Mouse (Mus musculus) heart, embryonic 13.5 days (tissue): ENCODE measurements around the gene Atxn2l. TPM values are rescaled to one million over a fixed set of nuclear protein-coding genes. Genes with fewer than 3 reads are reported as not detected.

Source experiments
- ATAC-seq: fragments of 200-750 bp; cut with Nextera tagmentation; 2 replicates; pipeline ENCODE4 v1.8.0; 2017; ENCODE audit warnings: moderate TSS enrichment; ENCODE audit not compliant: insufficient number of reproducible peaks, low FRiP score, low TSS enrichment; ENCODE audit errors: extremely low read depth
- H3K27ac ChIP-seq: fragments of 300-500 bp; sonication (generic); replicated peaks from 2 replicates; pipeline ENCODE4 v1.5.1; 2015; ENCODE audit warnings: moderate library complexity, mild to moderate bottlenecking, inconsistent platforms
- H3K27me3 ChIP-seq: fragments of 300-500 bp; sonication (generic); replicated peaks from 2 replicates; pipeline ENCODE4 v1.6.1; 2015; ENCODE audit warnings: mild to moderate bottlenecking, inconsistent platforms
- H3K36me3 ChIP-seq: fragments of 300-500 bp; sonication (generic); 2 replicates; pipeline ENCODE4 v1.6.1; 2015; ENCODE audit warnings: mild to moderate bottlenecking, inconsistent platforms
- H3K4me1 ChIP-seq: fragments of 300-500 bp; sonication (generic); 2 replicates; pipeline ENCODE4 v1.6.1; 2015; ENCODE audit warnings: inconsistent platforms
- H3K4me2 ChIP-seq: fragments of 300-500 bp; sonication (generic); 2 replicates; pipeline ENCODE4 v1.6.1; 2015; ENCODE audit warnings: inconsistent platforms, mild to moderate bottlenecking, moderate library complexity
- H3K4me3 ChIP-seq: fragments of 300-500 bp; sonication (generic); 2 replicates; pipeline ENCODE4 v1.5.1; 2015; ENCODE audit warnings: moderate library complexity, mild to moderate bottlenecking, inconsistent platforms
- H3K9ac ChIP-seq: fragments of 300-500 bp; sonication (generic); 2 replicates; pipeline ENCODE4 v1.6.1; 2015; ENCODE audit warnings: inconsistent platforms, mild to moderate bottlenecking, moderate library complexity
- H3K9me3 ChIP-seq: fragments of 300-500 bp; sonication (generic); 2 replicates; pipeline ENCODE4 v1.6.1; 2016; ENCODE audit warnings: inconsistent platforms
- WGBS: fragments of 180-500 bp; shearing (Covaris S2); methylation state at CpG from one replicate; pipeline ENCODE4 v1.1.7; 2015; ENCODE audit warnings: mixed read lengths; 5-methylcytosine and 5-hydroxymethylcytosine counted together
- polyA plus RNA-seq: library from polyadenylated mRNA; unstranded; fragments of >200 nt; fragmentation: Nextera tagmentation; extraction: Ambion mirVana; gene quantifications from 2 replicates; pipeline ENCODE4 v1.2.1, GENCODE M21; 2015

Gene Atxn2l
- 32.8 and 36.1 TPM in 2 replicates for polyA plus RNA-seq

DNA sequence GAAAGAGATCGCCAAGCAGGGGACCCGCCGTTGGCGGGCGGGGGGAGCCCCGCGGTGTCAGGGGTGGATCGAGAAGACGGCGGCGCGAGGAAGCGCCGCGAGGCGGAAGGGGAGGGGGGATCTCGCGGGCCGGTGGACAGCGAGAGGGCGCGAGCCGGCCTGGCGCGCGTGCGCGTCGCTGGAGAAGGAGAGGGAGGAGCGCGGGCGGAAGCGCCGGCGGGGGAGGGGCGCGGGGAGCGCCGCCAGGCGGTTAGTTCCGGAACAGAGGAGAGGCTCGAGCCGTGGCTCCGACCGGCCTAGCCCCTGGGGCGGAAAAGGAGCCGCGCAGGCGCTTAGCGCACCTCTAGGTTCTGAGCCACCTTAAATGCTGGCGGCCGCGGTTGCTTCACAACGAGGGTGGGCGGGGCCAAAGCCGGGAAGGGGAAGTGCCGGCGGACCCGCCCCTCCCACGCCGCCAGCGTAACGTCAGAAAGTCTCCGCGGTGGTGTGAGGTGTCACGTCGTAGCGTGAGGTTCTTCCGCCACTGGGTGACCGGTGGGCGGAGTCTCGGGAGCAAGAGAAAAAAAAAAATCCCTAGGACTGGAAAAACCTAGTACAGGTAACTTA lies at the start of gene Atxn2l:
Gene Atxn2l, minus strand, starts transcription at position 165 of the 606 bp plus-strand sequence.
- Histone ChIP-seq H3K27me3 (no peaks in the 10 kb centered on the region), H3K27ac (peak within 1 kb of the TSS; percentile 100), H3K4me3 (peak within 1 kb of the TSS; percentile 100), H3K4me2 (peak within 1 kb of the TSS; percentile 91), H3K4me1 (peaks cover 19% of the 10 kb centered on the region), H3K9me3 (no peaks in the 10 kb centered on the region), H3K9ac (peak within 1 kb of the TSS; percentile 100), H3K36me3 (peaks cover 29% of the 10 kb centered on the region)
- peak; percentile 82 for ATAC-seq
- under 1% methylated on average over 61 of the region's 72 CpGs for WGBS

DNA sequence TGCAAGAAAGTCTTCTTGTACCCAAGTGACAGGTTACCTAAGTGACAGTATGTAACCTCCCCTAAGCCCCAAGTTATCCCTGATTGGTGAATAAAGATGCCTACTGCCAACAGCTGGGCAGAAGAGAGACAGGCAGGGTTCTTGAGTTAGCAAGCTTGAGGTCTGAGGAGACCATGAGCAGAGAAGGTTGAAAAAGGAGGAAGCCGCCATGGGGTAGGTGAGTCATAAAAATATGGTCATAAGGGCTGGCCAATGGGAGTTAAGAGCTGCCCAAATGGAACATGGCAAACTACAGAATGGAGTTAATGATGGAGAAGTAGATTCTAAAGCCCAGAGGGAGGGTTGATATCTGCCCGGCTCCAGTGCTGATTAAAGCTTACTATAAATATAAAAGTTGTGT lies 42.4 kb upstream of the Atxn2l start:
- Histone ChIP-seq H3K27me3 (no peaks in the 10 kb centered on the region; the same call in 1 of the 2 replicates), H3K4me3 (no peak overlapping the region), H3K9ac (no peak overlapping the region), H3K36me3 (peaks cover 65% of the 10 kb centered on the region), H3K9me3 (no peaks in the 10 kb centered on the region), H3K27ac (no peak overlapping the region), H3K4me2 (no peak overlapping the region), H3K4me1 (no peaks in the 10 kb centered on the region)
- WGBS: 84% methylated on average over 2 of the region's 2 CpGs
- no peak for ATAC-seq

DNA sequence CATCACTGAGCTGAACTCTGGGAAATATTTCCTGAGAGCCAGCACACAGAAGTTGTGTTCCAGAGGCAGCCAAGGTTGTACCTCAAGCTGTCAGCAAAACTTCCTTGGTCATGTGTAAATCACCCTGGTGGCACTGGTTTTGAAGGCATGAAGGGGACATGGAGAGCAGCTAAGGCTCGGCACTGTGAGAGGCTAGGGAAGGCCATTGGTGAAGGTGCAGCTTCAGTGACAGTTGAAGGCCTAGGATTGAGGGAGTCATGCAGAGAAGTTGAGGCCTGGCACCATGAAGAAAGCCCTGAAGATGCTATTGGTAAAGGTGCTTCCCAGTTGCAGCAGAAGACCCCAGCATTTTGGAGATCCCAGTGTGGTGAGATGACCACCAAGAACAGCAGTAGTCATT lies 38.4 kb upstream of the Atxn2l start:
- Histone ChIP-seq H3K36me3 (peaks cover 25% of the 10 kb centered on the region), H3K27me3 (peaks cover 7% of the 10 kb centered on the region), H3K9me3 (no peaks in the 10 kb centered on the region), H3K4me2 (no peak overlapping the region), H3K4me3 (no peak overlapping the region), H3K27ac (no peak overlapping the region), H3K4me1 (no peaks in the 10 kb centered on the region), H3K9ac (no peak overlapping the region)
- WGBS: 58% methylated on average over 1 of the region's 1 CpGs
- ATAC-seq: no peak

DNA sequence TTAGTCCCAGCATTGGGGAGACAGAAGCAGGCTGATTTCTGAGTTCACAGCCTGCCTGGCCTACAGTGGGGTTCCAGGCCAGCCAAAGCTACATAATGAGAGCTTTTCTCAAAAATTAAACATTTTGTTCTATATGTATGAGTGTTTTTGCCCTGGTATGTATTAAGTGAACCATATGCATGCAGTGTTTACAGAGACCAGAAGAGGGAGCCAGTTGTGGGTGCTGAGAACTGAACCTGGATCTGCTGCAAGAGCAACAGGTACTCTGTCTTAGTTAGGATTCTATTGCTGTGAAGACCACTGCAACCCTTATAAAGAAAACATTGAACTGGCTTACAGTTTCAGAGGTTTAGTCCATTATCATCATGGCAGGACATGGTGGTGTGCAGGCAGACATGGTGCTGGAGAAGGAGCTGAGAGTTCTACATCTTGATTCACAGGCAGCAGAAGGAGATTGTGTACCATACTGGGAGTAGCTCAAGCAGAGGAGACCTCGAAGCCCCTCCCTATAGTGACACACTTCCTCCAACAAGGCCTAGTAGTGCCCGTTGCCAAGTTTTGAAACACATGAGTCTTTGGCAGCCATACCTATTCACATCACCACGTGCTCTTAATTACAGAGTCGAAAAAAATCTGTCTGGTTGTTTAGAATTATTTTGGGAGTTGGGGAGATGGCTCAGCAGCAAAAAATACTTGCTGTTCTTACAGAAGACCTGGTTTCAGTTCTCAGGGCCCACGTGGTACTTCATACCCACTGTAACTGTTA lies 34.8 kb upstream of the Atxn2l start:
- no peak overlapping the region for H3K27ac ChIP-seq
- H3K9me3 ChIP-seq: no peaks in the 10 kb centered on the region
- H3K9ac ChIP-seq: no peak overlapping the region
- H3K27me3 ChIP-seq: peaks cover 25% of the 10 kb centered on the region
- ATAC-seq: no peak
- 70% methylated on average over 5 of the region's 5 CpGs for WGBS
- H3K4me2 ChIP-seq: no peak overlapping the region
- no peaks in the 10 kb centered on the region for H3K36me3 ChIP-seq
- no peak overlapping the region for H3K4me3 ChIP-seq
- no peaks in the 10 kb centered on the region; the same call in 1 of the 2 replicates for H3K4me1 ChIP-seq

DNA sequence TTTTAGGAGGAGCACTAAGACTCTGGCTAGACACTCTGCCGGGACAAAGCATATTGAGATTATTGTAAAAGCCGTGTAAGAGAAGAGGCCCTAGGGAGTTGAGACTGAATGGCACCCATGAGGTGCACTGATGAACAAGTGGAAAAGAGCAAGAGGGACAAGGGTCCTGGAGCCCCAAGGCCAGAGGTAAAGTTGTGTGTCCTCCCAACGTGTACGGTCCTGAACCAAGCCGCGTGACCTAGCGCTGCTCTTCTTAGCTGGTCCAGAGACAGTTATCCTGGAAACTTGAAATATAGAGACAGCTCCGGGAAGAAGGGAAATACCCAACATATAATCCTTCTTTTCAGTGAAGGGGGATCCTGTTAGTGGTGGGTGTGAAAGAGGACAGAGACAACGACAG lies 33.2 kb upstream of the Atxn2l start:
- H3K4me1 ChIP-seq: no peaks in the 10 kb centered on the region; the same call in 1 of the 2 replicates
- H3K9me3 ChIP-seq: no peaks in the 10 kb centered on the region
- H3K36me3 ChIP-seq: no peaks in the 10 kb centered on the region
- peak overlapping the region; percentile 53 for H3K4me3 ChIP-seq
- no peak overlapping the region for H3K27ac ChIP-seq
- peak overlapping the region; percentile 76 for H3K9ac ChIP-seq
- peak overlapping the region; percentile 74 for H3K4me2 ChIP-seq
- H3K27me3 ChIP-seq: peaks cover 25% of the 10 kb centered on the region
- 55% methylated on average over 9 of the region's 9 CpGs for WGBS
- no peak for ATAC-seq

DNA sequence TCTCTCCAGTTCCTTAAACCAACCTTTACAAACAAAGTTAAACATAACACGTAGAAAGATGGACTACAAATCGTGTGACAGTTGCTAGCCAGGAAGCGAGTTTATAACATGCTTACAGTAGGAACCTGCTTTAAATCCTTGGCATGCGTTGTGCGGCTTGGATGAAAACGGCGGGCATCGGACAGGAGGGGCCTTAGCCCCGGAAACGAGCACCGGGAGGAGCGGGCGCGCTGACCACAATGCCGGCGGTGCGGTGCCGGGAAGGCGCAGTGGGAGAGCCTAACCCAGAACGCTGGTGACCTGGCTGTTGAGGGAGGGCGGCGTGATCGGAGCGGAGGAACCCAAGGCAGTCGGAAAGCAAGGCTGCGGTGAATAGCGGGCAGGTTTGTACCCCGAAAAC lies 32.5 kb upstream of the Atxn2l start:
- ATAC-seq: no peak
- Histone ChIP-seq H3K27ac (no peak overlapping the region), H3K4me2 (peak overlapping the region; percentile 74), H3K4me1 (no peaks in the 10 kb centered on the region; the same call in 1 of the 2 replicates), H3K4me3 (peak overlapping the region; percentile 53), H3K9ac (peak overlapping the region; percentile 76), H3K27me3 (peaks cover 25% of the 10 kb centered on the region), H3K36me3 (no peaks in the 10 kb centered on the region), H3K9me3 (no peaks in the 10 kb centered on the region)
- 2% methylated on average over 28 of the region's 28 CpGs for WGBS

DNA sequence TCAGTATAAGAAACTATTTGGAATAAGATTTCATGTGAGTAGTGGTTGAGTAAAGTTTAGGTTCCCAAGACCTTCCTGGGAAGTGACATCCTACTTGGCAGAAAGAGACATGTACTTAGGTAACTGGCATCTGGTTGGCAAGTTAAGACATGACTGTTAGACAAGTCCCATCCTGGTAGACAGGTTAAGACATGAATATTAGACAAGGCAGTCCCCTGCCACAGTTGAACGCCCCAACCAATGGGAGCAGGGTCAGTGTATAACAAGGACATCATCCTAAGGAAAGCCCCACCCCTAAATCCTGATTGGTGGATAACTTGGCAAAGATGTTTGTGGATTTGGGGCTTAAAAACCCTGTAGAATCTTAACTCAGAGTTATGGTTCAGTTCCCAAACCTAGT lies 30.2 kb upstream of the Atxn2l start:
- no peak overlapping the region for H3K4me2 ChIP-seq
- H3K27me3 ChIP-seq: peaks cover 33% of the 10 kb centered on the region
- no peaks in the 10 kb centered on the region for H3K36me3 ChIP-seq
- 55% methylated on average over 1 of the region's 1 CpGs for WGBS
- no peaks in the 10 kb centered on the region; the same call in 1 of the 2 replicates for H3K4me1 ChIP-seq
- no peak for ATAC-seq
- no peak overlapping the region for H3K27ac ChIP-seq
- no peak overlapping the region for H3K9ac ChIP-seq
- H3K9me3 ChIP-seq: no peaks in the 10 kb centered on the region
- no peak overlapping the region for H3K4me3 ChIP-seq

DNA sequence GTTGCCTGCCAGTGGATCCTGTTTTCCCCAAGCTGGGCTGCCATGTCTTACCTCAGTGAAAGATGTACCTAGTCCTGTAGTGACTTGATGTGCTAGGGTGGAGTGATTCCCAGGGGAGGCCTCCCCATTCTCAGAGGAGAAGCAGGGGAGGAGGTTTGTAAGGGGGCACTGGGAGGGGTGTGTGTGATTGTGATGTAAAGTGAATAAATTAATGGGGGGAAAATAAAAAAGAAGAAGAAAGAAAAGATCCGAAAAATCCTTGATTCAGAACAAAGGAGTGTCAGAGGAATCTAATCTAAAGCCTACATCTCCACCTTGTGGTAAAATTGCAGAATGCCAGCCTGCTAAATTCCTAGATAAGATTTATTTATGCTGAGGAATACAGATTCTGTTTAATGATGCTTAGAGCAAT lies 24.9 kb upstream of the Atxn2l start:
- Histone ChIP-seq H3K36me3 (no peaks in the 10 kb centered on the region), H3K27me3 (peaks cover 12% of the 10 kb centered on the region; the same call in 1 of the 2 replicates), H3K4me2 (no peak overlapping the region), H3K27ac (no peak overlapping the region), H3K4me1 (no peaks in the 10 kb centered on the region), H3K9ac (0 out of 2 replicates have a peak overlapping the region, but pooled peaks have one; percentile 63), H3K4me3 (no peak overlapping the region), H3K9me3 (no peaks in the 10 kb centered on the region)
- WGBS: 26% methylated on average over 1 of the region's 1 CpGs
- ATAC-seq: no peak

DNA sequence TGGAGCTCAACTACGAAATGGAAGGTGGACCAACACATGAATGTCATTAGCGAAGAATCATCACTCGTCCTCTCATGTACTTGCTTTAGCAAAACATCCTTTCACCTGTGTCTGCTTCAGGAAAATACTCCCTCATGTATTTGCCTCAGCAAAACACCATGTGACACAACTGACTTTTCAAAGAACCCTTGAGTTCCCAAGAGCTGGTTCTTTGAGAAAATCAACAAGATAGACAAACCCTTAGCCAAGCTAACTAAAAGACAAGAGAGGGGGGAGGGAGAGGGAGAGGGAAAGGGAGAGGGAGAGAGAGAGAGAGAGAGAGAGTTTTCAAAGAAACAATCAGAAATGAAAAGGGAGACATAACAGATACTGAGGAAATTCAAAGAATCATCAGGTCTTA lies 20.1 kb upstream of the Atxn2l start:
- H3K4me2 ChIP-seq: no peak overlapping the region
- no peak overlapping the region for H3K4me3 ChIP-seq
- H3K27me3 ChIP-seq: 0 out of 2 replicates have a peak, but pooled peaks cover 4% of the 10 kb centered on the region
- no peaks in the 10 kb centered on the region for H3K36me3 ChIP-seq
- no peak overlapping the region for H3K27ac ChIP-seq
- 71% methylated on average over 3 of the region's 3 CpGs for WGBS
- no peak overlapping the region for H3K9ac ChIP-seq
- no peaks in the 10 kb centered on the region for H3K4me1 ChIP-seq
- no peaks in the 10 kb centered on the region for H3K9me3 ChIP-seq
- no peak for ATAC-seq

DNA sequence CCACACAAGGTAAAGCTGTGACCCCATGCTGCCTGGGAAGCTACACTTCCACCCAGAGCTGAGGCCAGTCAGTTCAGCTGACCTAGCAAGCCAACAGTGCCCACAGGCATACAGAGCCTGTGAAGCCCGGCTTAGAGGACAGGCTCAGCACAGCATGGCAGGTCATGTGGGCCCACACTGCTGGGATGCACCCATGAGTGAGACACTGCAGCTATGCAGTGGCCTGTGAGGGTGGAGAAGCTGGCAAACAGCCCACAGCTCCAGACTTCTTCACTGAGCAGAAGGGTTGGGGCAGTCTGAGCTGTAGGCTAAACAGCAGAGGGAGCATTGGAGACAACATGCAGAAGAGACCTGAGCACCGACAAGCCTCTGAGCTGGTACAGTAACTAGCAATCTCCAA lies 16.3 kb upstream of the Atxn2l start:
- Histone ChIP-seq H3K4me3 (no peak overlapping the region), H3K27me3 (0 out of 2 replicates have a peak, but pooled peaks cover 7% of the 10 kb centered on the region), H3K9ac (peak overlapping the region; percentile 1; the same call in 1 of the 2 replicates), H3K27ac (no peak overlapping the region), H3K36me3 (no peaks in the 10 kb centered on the region), H3K9me3 (no peaks in the 10 kb centered on the region), H3K4me2 (no peak overlapping the region), H3K4me1 (no peaks in the 10 kb centered on the region)
- WGBS: 48% methylated on average over 2 of the region's 2 CpGs
- ATAC-seq: no peak

DNA sequence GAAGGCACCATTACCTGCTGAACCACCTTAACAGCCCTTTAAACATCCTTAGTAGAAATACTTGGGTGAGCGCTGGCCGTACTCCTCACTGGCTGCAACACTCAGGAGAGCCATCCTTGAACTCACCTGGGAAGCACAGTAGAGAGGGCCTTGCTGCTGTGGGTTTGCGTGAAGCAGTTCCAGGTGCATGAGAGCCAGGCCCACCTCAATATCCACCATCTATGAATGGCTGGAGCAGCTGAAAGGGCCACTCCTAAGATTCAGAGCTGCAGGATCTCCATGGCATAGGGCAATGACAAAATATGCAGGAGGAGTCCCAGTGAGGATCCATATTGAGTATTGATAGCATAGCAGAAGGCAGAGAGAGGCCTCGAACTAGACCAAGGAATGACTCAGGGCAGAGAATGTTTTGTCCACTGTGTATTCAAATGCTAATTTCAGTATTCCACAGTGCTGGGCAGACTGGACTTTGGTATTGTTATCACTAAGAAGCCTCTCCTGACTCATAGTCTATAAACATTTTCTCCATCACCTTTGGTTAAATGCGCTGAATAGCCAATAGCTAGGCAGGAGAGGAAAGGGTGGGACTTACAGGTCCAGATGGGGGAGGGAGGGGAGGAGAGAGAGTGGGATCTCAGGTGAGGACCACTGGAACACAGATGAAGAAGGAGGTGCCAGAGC lies 15.2 kb upstream of the Atxn2l start:
- Histone ChIP-seq H3K9ac (no peak overlapping the region), H3K4me3 (no peak overlapping the region), H3K36me3 (no peaks in the 10 kb centered on the region), H3K4me2 (no peak overlapping the region), H3K4me1 (no peaks in the 10 kb centered on the region), H3K9me3 (no peaks in the 10 kb centered on the region), H3K27me3 (0 out of 2 replicates have a peak, but pooled peaks cover 2% of the 10 kb centered on the region), H3K27ac (no peak overlapping the region)
- 80% methylated on average over 5 of the region's 5 CpGs for WGBS
- ATAC-seq: no peak
